Mouse (Mus musculus): ENCODE data around the gene Tsen54. TPM values are rescaled to one million over a fixed set of nuclear protein-coding genes. Genes with fewer than 3 reads are reported as not detected.

The Tsen54 gene
- total RNA-seq, 2 experiments from 2014 or later = 11.8 to 13.0 TPM

DNA sequence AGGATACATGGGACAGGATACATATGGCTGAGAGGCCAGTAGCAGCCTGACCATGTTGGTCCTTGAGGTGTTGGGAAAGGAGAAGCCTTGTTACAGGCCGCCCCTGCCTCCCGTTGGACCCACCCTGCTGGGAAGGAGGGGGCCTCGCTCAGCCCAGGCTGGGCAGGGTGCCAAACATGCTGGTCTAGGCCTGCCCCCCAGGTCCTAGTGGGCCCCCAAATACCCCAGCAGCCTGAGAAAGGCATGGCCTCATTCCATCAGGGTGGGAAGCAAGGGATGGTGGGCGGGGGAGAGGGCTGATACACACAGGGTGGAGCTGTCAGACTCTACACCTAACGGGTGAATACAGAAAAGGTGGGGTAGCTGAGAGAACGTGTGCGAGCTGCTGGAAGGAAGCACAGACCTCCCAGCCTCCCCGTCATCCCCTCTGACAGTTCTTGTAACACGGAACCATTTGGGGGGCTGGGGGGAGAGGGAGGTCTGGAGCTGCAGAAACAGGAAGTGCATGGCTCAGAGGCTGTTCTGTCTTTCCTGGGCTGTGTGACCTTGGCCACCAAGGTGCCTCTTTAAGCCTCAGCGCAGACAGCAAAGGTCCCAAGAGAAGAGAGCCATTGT lies 5.7 kb upstream of the Tsen54 start:
- Histone ChIP-seq H3K27ac (peak overlapping the region; percentile 86), H3K4me3 (peak overlapping the region; percentile 11; the same call in 1 of the 2 replicates)
- TF ChIP-seq CTCF (conservative IDR thresholded peaks at IDR 0.05) = no peak
- no peak for DNase-seq (ENCODE audit: low spot score in 2 of 2)

DNA sequence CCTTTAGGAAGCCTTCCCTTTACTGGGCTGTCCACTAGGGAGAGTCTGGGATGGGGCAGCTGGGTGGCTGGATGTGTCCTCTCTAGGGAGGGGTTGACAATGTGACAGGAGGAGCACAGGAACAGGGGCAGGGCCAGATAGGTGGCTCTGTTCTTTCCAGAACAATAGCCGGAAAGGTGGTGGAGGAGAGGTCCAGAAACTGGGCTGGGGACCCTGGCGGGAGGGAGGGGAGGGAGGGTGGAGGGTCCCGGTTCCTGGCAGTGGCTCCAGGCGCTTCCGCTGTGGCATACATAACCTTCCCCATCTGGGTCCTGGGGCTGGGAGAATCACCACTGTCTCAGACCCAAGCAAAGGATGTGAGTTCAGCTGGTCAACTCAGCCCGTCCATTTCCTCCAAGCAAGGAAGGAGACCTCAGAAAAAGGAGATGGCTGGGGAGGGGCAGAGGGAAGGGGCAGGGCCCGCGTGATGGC lies 5.2 kb upstream of the Tsen54 start:
- peak overlapping the region; percentile 26; the same call in 1 of the 2 replicates for H3K4me3 ChIP-seq
- peak; percentile 25 for TF ChIP-seq CTCF (conservative IDR thresholded peaks at IDR 0.05)

DNA sequence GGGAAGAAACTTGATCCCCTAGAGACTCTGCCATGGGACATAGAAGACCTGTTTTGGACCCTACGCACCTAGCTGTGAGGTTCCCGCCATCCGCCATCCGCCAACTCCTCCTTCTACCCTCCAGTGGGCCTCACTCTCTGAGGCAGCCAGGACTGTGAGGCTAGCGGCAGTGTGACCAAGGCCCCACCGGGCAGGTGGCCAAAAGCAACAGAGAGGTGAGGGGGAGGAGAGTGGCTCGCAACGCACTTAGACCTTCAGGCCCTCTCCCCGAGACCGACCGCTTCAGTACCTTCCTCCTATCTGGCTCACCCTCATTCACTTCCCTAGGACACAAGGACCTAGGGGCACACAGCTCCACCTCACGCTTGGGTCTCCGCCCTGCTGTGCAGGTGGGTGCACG lies 4.1 kb upstream of the Tsen54 start:
- Histone ChIP-seq H3K4me3 (peak overlapping the region; percentile 84), H3K27ac (peak overlapping the region; percentile 86)
- TF ChIP-seq CTCF (conservative IDR thresholded peaks at IDR 0.05) = no peak
- DNase-seq (ENCODE audit: low spot score in 2 of 2) = no peak

More for the DNA sequence above, 5.2 kb upstream of the Tsen54 start:
- DNase-seq (ENCODE audit: low spot score in 2 of 2) = no peak
- H3K27ac ChIP-seq = peak overlapping the region; percentile 86

DNA sequence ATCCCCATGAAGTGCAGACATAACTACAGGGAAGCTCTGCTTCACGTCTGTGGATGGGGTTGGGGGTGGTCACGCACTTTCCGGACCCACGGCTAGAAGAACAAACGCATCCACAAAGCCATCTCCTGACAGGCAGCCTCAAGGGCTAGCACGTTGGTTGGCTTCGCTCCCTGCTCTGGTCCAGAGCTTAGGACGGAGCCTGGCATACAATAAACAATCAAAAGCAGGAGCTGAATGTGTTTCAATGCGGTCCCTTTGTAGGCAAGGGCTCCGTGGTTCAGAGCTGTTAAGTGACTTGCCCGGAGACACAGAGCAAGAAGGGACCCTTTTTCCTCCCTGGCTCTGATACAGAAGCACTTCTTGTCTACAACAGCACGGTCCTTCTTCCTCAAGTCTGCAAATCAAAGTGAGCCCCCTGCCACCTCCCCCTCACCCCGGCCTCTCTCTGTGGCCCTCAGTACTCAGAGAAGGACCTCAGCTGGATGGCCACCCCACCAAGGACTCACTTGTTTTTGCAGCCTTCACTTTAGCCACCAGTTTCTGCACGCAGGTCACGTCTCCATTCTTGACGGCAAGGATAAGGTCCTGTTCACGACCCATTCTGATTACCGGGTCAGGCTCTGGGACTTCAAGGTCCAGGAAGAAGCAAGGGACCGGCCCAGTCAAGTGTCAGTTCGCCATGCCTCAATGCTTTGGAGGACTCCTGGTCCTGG lies 3.0 kb upstream of the Tsen54 start:
- no peak for TF ChIP-seq CTCF (conservative IDR thresholded peaks at IDR 0.05)
- peak overlapping the region; percentile 84 for H3K4me3 ChIP-seq
- DNase-seq (ENCODE audit: low spot score in 2 of 2) = no peak
- peak overlapping the region; percentile 86 for H3K27ac ChIP-seq

DNA sequence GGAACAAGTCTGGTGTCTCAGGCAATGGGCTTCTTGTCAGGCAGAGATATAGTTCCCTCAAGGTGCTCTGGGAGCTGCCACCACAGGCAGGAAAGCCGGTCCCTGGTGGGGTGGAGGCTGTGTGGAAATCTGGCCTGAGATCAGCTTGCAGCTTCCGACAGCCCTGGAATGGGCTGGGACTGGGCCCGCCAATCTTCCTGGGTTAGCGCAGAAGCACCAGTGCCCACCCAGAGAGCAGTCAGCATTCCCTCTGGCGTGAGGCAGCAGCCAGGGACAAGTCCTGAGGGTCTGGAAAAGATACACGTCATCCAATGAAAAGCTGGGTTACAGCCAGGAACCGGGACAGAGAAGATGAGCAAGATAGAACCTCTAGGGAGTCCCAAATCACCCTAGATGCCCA lies 2.4 kb upstream of the Tsen54 start:
- H3K4me3 ChIP-seq = peak overlapping the region; percentile 84
- H3K27ac ChIP-seq = peak overlapping the region; percentile 86
- no peak for TF ChIP-seq CTCF (conservative IDR thresholded peaks at IDR 0.05)
- no peak for DNase-seq (ENCODE audit: low spot score in 2 of 2)

DNA sequence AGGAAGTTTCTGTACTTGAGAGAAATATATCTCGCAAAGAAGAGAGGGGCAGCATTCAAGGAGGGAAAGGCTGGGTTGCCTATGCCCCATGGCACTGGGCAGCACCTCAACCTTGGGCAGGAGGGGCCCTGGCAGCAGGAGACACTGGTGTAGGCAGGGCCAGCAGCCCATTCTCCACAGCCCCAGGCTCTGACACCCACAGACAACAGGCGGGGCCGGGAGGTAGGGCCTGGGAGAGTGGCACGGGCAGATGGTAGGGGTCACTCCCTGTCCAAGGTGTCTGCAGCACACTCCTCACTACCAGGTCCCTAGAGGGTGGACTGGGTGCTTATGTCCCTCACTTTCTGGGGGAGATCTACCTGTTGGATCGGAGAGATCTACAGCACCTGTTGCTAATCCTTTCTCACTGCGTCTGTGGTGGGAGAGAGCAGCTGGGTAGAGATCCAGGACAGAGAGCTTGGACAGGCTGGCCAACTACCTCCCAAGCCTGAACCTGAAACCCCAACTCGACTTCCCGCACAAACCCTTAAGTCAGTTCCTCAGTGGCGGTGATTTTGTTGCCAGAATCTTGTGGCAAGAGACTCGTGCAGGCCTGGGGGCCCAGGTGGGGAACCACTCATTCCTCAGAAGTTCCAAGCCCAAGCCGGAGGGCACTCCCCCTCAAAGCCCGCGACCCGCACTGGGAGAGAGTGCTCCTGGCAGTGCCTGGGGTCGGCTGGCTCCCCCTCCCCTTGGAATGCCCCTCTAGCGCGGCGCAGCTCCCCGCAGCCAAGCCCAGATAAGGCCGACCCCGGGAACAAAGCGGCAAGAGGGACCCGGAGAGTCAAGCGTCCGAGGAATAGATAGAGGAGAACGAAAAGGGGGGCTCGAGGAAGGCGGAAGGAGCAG lies 1.7 kb upstream of the Tsen54 start:
- peak overlapping the region; percentile 86 for H3K27ac ChIP-seq
- H3K4me3 ChIP-seq = peak overlapping the region; percentile 84
- DNase-seq (ENCODE audit: low spot score in 2 of 2) = no peak

DNA sequence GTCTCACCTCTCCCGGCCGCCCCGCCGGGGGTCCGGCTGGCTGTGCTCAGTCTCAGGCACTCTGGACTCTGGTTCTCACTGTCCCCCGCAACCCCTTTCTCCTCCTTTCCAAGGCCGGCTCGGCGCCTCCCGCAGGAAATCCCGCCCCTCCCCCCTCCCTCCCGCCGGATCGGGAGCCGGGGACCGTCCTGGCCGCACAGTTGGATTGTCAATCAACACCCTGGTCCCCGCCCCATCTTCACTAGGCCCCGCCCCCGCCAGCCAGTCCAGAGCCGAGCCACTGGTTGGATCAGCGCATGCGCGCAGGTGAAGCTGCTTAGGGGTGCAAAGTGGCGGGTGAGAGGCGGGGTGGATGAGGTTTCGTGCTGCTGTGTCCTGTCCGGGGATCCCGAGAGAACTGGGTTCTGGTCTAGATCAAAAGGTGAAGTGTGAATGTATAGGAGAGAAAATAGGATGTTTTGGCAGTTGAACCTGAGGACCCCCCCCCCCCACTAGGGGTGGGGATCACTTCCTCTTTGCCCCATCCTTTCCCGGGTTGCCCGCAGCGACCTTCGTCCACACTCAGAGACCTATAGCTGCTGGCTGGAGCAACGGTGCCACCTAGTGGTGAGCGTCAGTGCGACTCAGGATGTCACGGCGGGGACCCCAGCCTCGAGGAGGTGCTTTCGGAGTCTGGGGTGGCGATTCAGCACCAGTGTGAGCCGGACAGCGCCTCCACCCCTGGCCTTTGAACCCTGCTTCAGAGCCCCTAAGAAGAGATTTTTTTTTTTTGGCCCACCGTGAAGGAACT lies 822 bp upstream of the Tsen54 start, which contains the start of gene Caskin2:
TSS of gene Caskin2 (minus strand) at position 133 of the 790 bp plus-strand sequence.
- peak; percentile 87 to 89 for DNase-seq (ENCODE audit: low spot score in 2 of 2)
- H3K27ac ChIP-seq = peak within 1 kb of the TSS; percentile 86

More for the DNA sequence above, 1.7 kb upstream of the Tsen54 start:
- TF ChIP-seq CTCF (conservative IDR thresholded peaks at IDR 0.05) = no peak

DNA sequence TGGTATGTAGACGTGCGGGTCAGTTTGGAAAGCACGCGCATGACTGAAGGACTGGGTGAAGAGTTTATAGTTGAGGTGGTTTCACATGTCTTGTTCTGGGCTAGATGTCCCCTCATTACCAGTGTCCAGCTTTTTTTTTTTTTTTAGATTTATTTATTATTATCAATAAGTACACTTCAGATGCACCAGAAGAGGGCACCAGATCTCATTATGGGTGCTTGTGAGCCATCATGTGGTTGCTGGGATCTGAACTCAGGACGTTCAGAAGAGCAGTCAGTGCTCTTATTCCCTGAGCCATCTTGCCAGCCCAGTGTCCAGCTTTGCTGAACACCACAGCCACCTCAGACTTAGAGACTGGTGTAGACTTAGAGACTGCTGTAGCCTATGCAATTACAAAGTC lies 2.8 kb downstream of the Tsen54 start:
- no peak for DNase-seq (ENCODE audit: low spot score in 2 of 2)
- peak; percentile 56 for TF ChIP-seq CTCF (conservative IDR thresholded peaks at IDR 0.05)
- H3K27ac ChIP-seq = no peak overlapping the region
- H3K4me3 ChIP-seq = no peak overlapping the region

More for the DNA sequence above, 822 bp upstream of the Tsen54 start, which contains the start of gene Caskin2:
- H3K4me3 ChIP-seq = peak within 1 kb of the TSS; percentile 84
- TF ChIP-seq CTCF (conservative IDR thresholded peaks at IDR 0.05) = peak; percentile 91

DNA sequence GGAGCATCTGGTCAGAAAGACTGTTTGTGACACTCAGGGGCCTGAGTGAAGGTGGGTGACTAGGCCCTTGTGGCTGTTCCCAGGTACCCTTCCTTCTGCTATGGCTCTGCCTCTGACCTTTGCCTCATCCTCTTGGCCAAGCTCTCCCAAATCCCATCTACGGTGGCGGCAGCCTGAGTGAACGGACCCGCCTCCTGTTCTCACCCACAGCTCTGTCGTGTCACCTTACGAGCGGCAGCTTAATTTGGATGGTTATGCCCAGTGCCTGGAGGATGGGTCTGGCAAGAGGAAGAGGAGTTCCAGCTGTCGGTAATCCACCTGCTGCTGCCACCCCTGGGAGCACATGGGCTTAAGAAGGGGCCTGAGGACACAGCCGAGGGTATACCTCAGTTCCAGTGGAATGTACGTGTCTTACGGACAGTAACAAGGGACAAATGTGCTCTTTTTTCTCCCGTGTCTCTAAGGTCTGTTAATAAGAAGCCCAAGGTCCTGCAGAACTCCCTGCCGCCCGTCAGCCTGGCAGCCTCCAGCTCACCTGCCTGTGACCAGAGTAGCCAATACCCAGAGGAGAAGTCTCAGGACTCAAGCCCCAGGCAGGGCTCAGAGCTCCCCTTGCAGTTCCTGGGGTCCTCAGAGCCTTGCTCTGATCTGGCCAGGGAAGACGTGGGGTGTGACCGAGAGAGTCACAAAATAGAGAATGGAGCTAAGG lies 5.5 kb downstream of the Tsen54 start:
- H3K4me3 ChIP-seq = no peak overlapping the region
- no peak for TF ChIP-seq CTCF (conservative IDR thresholded peaks at IDR 0.05)
- no peak for DNase-seq (ENCODE audit: low spot score in 2 of 2)
- no peak overlapping the region for H3K27ac ChIP-seq

DNA sequence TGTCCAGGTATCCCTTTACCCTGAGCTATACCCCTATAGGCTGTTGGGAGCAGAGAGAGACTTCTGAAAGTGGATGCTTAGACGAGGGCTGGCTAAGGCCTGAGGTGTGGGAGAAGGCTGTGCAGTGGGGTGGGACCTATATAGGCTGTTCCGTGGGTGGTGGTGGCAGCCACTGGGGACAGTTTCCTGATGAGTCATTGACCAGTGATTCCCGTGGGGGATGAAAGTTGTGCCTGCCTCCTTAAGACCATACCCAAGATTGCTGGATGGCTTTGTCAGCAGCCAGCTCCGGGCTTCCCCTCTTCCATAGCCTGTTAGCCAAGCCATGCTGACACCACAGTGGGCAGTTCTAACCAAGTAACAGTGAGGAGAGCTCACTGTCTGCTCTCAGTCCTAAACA lies 6.5 kb downstream of the Tsen54 start:
- Histone ChIP-seq H3K27ac (no peak overlapping the region), H3K4me3 (no peak overlapping the region)
- no peak for TF ChIP-seq CTCF (conservative IDR thresholded peaks at IDR 0.05)
- DNase-seq (ENCODE audit: low spot score in 2 of 2) = no peak

Data from layer of hippocampus, adult 2 months (tissue).